Mouse (Mus musculus) cerebellum, adult 9-10 months (tissue): ENCODE measurements around the gene Chek2.
A peak's percentile ranks its signal among the peaks of the same experiment; 100 is the strongest.

Experiments
- DNase-seq: peaks from one replicate; pipeline ENCODE4 v3.0.0; 2022

The Chek2 gene

DNA sequence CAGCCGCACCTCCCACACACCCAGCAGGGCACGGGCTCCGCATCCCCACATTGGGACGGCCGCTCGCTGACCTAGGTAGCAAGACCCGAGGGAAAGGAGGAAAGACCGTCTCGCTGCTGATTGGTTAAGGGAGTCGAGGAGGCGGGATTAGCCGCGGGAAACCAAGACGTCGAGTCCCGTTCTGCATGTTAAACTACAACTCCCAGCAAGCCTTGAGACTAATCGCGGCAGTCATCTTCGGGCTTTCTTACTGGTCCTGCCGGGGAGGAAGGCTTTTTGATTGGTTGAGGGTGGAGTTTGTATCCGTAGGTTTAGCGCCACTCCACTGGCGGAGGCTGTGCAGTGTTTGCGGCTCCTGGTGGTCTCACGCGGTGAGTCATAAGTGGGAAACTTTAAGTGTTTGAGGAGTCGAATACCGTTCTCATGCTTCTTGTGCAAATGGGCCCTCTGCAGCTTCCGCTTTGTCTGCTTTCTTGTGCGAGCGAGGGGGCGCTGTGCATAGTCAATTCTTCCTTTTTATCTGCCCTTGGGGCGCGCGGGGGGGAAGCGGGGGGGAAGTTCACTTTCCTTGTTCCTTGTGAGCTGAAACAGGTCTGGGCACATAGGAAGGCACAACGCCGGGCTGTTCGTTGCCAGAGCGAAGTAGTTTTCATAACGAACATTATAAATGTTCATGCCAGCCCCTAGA, at the start of gene Chek2, which contains the start of gene Hscb:
TSS of gene Chek2 (plus strand) at position 302 of the 688 bp plus-strand sequence.
TSS of gene Hscb (minus strand) at position 100 of the 688 bp plus-strand sequence.
- DNase-seq = peak; percentile 99

DNA sequence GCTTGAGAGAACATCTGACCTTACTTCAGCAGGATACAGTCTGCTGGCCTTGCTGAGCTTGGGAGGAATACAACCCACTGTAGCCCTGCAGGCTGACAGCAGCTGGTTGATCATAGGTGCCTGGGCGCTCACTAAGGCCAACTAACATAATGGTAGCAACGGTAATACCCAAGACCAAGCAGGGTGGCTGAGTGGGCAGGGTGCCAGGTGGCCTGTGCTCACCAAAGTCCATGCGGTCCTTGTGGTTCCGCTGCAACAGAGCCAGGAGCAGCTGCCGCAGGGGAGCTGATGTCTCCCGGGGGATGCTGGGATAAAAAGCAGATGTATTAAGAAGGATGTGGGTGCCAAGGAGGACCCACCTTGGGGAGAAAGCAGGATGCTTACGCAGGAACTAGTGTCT, 45.4 kb upstream of the Chek2 start:
- DNase-seq = no peak

DNA sequence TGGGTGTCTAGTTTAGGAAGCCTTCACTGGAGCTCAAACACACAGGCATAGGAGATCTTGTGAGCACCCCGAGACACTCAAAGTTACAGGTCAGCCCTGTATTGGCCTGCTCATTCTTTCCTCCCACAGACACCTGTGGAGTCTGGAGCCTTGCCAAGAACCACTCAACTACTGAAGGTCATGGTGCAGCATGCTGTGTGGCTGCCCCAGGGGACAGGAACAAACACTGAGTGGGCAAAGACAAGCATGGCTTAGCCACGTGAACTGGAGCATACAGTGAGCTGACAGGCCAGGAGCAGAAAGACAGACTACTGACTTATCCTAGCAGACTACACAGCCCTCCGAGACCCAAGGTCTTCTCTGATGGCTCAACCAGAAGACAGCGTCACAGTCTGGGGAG, 42.1 kb upstream of the Chek2 start:
- peak; percentile 54 for DNase-seq

DNA sequence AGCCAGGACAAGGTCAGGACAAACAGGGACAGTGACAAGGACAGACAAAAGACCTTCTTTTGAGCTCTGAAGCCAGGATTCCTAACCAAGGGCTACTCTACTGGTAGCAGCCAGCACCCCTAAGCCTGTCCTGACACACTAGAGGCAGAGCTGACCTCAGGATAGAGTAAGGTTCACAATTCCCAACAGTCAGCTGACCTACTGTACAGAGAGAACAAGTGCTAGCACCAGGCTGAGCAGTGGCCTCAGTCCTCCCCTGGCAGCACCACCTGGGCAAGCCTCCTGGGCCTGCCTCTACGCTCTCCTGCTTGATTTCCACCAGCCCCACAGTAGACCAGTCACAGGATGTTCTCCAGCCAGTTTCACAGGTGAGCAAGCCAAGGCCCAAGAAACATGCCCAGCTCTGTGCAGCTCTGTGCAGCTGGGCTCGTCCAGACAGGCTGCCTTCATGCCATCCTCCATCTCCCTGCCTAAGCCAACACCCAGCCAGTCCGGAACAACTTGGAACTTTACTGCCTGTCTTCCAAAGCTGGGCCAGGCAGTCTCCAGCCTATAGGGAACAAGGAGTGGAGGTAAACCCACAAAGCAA, 38.6 kb upstream of the Chek2 start:
- DNase-seq = peak; percentile 52

DNA sequence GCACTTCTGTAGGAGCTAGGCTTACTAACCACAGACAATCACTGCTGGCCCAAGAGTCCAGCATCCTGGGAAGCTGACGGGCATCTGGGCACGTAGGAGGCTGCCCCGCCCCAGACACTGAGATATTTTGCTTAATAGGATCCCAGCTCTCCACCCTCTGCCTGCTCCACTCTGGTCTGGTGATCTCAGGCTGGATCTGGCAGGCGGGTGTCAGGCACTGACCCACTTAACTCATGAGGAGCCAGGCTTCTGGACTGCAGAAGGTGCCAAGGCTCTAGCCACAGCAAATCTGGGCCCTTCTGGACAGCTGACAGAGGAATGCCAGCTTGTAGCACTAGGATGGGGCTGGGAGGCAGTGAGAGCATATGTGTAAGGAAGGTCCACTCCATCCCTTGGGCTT, 37.6 kb upstream of the Chek2 start:
- peak; percentile 96 for DNase-seq

DNA sequence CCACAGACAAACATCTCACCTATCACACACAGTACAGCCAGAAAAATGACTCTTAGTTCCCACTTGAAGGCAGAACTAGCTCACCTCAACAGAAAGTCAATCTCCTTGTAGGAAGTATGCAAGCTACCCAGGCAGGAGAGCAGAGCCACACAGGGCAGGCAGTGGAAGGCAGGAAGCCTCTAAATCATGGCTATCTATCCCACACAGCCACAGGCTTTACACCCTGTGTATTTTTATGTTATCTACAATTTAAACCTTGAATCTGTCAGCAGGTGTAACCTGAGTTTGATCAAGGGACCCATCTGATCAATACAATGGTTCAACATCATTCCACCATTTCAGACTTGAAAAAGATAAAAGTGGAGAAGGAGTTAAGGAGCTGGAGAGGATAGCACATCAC, 37.0 kb upstream of the Chek2 start:
- DNase-seq = no peak

DNA sequence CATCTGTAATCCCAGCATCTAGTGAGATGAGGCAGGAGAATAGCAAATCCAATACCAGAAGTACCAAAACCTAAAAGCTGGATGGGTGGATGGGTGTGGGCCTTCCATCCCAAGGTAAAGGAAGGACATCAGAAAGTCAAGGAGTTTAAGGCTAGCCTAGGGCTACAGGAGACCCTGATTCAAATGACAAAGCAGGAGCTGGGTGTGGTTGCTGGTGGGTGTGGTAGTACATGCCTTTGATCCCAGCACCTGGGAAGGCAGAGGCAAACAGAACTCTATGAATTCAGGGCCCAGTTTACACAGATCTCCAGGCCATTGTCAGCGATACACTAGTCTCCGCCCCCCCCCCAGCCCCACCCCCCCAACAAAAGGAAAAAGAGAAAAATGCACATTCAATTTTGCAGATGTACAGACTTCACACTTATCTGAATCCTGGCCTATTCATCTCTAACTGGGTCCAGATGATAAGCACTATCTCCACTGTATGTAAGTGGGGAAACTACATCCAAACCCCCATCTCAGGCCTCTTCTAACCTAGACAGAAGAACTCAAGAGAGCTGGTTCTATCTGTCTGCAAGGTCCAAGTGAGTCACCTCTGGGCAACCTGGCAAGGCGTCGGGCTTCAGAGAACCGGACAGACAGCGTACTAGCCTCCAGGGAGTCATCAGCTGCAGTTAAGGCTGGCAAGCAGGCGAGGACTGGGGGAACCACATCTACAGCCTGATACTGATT, 35.6 kb upstream of the Chek2 start:
- DNase-seq = peak; percentile 42

DNA sequence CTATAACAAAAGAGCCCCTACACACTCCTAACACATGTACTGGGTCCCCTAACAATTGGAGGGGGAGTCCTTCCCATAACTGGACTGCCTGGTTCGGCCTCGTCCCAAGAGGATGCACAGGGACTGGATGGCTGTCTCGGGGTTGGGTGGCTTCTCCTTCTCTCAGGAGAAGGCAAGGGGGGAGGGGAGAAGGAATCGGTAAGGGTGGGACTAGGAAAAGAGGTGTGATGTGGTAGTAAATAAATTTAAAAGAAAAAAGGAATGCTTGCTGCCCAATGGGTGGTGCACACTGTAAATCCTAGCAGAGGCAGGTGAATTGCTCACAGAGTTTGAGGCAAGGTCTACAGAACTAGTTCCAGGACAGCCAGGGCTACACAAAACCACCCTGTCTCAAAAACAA, 33.6 kb upstream of the Chek2 start:
- DNase-seq = no peak

DNA sequence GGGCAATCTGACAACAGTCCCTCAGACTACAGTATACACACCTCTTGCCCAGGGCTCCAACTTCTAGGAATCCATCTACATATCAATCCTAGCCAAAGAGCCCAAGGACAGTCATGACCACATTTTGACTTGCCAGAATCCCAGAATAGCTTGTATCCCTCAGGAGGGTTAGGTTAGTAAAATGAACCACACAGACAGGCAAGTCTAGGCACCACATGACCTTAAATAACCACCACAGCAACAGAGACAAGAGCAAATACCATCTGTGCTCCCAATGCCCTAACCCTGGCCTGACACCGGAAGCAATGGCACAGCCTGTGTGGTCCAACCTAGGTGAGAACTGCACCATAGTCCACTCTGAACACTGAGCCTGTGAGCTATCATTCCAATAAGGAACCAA, 33.1 kb upstream of the Chek2 start:
- DNase-seq = peak; percentile 58

DNA sequence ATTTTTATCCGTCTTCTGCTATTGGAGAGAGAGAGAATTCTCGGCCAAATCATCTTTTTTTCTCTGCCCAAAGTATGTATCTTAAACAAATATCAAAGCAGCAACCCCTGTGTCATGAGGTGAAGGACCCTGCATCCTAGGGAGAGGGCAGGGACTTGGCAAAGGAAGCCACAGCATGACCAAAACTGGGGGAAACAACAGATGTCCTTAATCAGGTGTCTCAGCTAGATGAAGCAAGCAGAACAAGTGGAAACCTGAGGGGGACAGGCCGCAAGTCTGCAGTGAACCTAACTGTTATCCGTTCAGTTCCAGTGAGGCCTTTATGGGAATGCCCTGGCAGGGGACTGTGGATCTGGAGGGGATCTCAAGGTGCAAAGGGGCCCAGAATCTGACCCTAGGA, 32.3 kb upstream of the Chek2 start:
- DNase-seq = peak; percentile 55

DNA sequence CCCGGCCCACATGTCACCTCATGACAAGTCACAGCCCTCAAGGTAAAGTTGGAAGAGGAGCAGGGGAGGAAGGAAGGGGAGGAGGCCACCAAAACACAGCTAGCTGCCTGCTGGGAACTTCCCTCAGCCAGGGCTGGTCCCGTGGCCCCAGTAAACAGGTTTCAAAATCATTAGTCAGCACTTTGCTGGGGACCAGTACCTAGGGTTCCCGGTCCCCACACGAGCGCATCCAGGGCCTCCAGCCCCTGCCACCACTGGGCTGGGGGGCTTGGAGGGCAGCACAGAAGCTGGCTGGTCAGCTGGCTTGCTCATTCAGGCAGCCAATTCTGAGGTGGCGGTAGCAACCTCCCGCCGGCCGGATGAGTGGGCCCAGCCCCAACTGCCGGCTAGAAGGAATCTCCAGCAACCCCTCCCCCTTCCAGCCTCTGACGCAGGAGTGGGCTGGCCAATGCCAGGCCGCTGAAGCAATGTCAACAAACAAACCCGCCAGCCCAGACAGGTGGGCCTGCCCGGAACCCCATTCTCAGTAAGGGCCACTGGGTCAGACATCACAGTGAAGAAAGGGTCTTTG, 31.6 kb upstream of the Chek2 start:
- peak; percentile 92 for DNase-seq

DNA sequence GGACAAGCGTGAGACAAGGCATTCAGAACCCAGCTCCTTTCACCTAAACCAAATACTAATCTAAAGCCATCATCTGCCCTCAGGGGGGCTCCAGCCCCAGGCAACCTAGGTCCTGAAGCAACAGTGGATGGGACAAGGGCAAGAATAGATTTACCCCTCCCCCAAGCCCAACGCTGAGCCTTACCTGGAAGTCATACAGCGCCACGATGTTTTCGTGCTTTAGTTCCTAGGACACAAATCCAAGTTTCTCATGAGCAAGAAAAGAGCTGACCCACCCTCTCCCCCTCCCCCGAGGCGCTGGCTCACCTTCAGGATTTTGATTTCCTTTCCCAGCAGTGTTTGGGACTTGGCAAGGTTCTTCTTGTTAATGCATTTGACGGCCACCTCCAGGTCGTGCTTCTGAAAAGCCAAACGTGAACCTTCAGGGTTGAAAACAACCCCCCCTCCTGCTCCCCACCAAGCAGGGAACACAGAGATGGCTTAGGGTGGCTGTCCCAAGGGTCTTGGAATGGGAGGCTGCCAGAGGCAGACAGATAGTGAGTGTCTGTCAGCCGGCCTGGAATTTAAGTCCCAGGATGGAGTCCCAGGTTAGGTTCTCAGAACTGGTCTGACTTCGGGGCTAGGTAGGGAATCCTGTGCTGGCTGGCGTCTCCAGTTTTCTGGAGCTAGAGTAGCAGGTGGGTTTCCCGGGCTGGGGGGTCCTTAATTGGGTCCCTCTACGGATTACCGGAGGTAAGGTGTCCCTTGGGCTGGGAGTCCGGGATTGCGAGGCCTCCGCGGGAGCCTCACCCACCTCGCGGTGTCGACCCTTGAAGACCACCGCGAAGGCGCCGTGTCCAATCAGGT, 30.7 kb upstream of the Chek2 start:
- peak; percentile 75 for DNase-seq

DNA sequence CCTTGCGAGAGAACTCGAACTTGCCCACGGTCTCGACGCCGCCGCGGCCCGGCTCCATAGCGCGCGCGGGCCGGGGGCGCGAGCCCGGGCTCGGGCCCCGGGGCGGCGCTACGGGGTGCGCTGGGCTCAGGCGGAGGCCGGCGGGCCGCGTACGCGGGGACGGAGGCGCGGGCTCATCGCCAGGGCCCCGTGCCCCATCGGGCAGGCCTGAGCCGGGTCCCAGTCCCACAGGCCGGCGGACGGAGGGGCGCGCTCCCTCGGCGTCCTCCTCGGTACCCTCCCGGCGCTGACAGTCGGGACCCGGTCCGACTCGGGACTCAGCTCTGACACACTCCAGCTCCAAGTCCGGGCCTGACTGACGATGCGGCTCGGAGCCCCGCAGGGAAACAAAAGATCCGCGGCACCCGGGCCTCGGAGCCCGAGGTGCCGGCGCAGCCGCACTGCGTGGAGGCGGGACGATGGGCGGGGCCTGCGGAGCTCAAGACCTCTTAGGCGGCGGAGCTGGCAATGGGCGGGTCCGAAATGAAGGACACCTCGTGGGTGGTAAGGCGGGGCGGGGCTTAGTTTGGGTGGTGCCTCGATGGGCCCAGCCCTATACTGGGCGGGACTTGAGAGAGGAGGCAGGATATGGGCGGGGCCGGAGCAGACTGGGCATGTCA, 30.0 kb upstream of the Chek2 start, which contains the start of gene Ulk1:
TSS of gene Ulk1 (minus strand) at position 431 of the 659 bp plus-strand sequence.
- peak; percentile 100 for DNase-seq

DNA sequence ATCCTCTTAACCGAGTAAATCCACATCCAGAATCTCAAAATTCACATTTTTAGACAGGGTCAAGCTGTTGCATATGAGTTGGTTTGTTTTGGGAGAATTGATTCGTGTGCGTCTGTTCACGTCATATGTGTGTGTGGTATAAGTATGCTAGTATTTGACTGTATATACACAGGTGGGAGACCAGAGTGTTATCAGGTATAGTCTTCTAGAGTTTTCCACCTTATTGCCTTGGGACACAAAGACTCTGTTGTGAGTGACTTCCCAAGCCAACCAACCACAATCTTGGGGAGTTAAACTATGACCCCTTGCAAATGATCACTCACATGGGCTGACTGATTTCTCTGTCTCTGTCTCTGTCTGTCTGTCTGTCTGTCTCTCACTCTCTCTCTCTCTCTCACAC, 15.4 kb upstream of the Chek2 start:
- DNase-seq = no peak

DNA sequence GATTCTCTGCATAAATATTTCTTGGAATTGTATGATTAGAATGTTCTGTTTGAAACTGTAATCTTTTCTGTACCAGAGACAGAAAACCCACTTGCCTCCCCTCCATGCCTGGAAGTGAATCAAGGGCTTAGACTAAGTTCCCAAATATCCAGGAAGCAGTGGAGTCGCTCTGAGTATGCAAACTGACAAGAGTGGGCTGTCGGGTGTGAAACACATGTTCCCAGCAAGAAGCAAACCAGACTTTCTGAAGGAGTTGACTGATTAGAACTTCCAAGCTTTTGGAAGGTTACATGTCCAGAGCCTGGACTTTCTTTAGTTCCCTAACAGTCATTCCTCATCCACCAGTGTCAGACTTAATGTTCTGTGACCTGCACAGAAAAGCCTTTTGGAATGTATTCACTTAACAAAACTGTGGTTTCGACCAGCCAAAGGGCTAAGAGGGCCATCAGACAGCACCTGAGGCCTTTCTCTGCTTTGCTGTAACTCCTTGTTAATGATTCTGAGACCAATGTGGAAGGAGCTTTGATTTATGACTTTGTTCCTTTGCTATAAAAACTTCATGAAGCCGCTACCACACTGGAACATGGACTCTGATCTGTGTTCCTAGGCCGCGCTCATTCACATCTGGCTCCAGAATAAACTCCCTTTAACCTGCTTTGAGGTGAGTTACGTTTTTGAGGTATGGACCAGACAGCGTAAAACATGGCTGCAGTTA, 12.8 kb upstream of the Chek2 start:
- DNase-seq = no peak

DNA sequence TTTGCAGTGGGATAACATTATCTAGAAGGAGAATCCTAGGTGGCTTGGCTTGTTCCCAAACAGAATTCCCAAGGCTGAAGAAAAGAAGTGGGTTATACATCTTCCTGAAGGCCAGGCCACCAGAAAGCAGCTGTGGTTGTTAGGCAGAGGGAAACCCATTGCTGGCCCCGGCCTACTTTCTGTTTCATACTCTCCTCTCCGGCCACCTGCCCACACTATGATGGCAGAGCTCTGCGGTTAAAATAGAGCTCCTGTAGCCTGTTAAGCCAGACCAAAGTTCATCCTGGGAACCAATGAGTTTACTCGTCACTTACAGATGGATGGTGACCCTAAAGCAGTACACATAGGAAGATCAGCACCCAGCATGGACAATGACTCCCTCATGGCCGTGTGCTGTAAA, 12.2 kb upstream of the Chek2 start:
- DNase-seq = no peak

DNA sequence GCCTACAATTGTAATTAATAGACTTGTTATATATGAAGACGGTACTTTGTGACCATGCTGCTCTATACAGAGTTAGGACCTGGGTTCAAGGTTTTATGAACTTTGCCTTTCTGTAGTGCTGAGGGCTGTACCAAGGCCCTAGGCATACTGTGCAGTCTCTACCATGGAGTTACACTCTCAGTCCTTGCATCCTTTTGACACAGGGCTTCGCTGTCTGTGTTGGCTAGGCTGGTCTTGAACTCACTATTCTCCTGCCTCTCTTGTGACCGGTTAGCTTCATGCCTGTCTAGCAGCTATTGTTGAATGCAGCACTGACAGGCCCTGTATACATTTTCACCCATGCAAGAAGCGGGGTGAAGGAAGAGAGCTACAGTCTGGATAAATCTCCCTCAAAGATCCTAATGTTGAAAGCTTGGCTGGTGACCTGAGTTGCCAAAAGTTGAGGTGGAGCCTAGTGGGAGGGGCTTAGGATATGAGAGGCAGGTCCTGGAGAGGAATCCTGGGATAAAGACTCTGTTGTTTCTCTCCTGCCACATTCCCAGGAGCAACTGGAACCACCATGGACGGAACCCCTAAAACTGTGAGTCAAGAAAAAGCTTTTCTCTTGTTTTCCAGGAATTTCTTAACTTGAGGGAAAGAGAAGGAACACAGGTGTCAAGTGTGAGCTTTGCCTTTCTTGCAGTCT, 8.6 kb upstream of the Chek2 start:
- no peak for DNase-seq

DNA sequence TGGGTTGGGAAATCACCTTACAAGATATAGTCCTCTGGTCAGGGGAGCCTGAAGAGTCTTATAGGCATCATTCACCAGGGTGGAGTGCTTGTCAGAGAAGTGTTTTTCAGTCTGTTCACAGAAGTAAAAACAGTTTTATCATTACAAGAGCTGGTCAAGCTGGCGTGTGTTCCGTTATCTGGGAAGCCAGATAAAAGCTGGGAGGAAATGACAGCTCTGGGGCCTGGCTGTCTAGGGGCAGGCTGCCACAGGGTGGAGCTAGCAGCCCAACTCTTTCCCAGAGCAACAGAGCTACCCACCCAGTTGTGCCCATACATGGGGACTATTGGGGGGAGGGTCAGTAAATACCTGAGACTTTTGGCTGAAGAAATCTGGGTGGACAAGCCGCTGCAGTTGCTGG, 3.8 kb upstream of the Chek2 start:
- DNase-seq = no peak

DNA sequence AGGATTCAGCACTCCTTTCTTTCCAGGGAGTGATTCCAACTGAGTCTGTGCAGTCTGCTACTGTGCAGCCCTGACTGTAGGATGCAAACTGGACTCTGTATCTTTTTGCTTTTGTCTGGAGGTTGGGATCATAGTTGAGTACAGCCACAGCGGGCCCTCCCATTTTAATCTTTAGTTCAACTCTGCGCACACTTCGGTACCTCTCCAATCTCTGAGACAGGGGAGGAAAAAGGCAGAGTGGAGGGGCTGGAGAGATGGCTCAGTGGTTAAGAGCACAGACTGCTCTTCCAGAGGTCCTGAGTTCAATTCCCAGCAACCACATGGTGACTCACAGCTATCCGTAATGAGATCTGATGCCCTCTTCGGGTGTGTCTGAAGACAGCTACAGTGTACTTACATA, 1.8 kb upstream of the Chek2 start:
- DNase-seq = peak; percentile 17

DNA sequence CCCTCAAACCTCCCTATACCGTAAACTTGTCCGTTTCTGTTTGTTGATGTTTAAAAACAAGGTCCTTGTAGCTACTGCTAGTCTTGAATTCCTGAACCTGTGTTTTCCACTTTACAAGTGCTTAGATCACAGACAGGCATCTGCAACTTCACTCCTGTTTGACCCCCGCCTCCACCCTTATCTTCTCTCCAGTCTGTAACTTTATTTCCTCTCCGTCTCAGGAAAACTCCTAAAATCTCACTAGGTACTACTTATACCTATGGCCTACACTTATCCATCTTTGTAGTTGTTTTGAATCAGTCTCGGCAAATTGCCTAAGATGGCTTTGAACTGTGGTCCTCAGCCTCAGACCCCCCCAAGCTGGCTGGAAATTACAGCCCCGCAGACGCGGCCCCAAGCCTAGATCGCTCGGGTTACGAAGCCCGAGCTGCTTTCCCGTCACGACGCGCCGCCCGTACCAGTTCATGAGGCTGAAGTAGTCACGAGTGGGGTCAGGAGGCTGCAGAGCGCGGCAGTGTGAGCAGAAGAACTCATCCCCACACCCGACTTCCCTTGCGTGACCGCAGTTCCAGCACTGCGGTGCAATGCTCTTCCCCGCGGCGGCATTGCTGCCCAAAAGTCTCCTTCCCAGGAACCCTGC, 621 bp upstream of the Chek2 start:
- DNase-seq = no peak
